Mouse (Mus musculus): ENCODE data around the gene Plk5. TPM values are rescaled to one million over a fixed set of nuclear protein-coding genes. Genes with fewer than 3 reads are reported as not detected.

The Plk5 gene
- polyA plus RNA-seq, 1 experiment from 2014 or later = 11.0 TPM

- ATAC-seq = peak; percentile 53; the same call in 1 of the 2 replicates
- Histone ChIP-seq H3K36me3 (ENCODE audit: control insufficient read depth, insufficient read depth, low read length) (no peaks in the 10 kb centered on the region), H3K9ac (ENCODE audit: low read depth, low read length) (no peak overlapping the region), H3K9me3 (replicated peaks; ENCODE audit: control insufficient read depth, low read length, poor library complexity, severe bottlenecking) (no peaks in the 10 kb centered on the region), H3K4me1 (ENCODE audit: control insufficient read depth, insufficient read depth, low read length) (peaks cover 2% of the 10 kb centered on the region; the same call in 1 of the 2 replicates), H3K4me2 (ENCODE audit: low read length) (no peak overlapping the region), H3K27ac (ENCODE audit: low read length) (no peak overlapping the region), H3K27me3 (ENCODE audit: control insufficient read depth, insufficient read depth, low read depth, low read length) (peaks cover under 1% of the 10 kb centered on the region), H3K4me3 (ENCODE audit: low read depth, low read length) (no peak overlapping the region)
- 25% methylated on average over 6 of the region's 6 CpGs for WGBS
Measured at GRCm38 (mm10) chr10:80363734-80364133, 7.5 kb downstream of the Plk5 start.

DNA sequence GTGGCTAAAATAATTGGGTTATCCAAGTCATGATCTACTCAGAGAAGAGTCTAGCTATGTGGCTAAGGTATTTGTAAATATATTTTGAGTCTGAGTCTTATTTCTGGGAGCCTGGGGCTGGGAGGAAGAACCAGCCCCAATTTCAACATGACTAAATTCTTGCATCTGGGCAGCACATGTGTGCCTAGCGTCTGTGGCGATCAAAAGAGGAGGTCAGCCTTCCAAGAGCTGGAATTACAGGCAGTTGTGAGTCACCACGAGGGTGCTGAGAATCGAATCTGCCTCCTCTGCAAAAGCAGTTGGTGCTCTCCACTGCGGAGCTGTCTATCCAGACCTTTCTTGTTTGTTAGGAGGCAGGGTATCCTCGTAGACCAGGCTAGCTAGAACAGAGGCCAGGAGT lies 9.5 kb downstream of the Plk5 start:
- no peaks in the 10 kb centered on the region for H3K9me3 ChIP-seq (replicated peaks; ENCODE audit: control insufficient read depth, low read length, poor library complexity, severe bottlenecking)
- H3K4me1 ChIP-seq (ENCODE audit: control insufficient read depth, insufficient read depth, low read length) = peaks cover 2% of the 10 kb centered on the region; the same call in 1 of the 2 replicates
- H3K9ac ChIP-seq (ENCODE audit: low read depth, low read length) = no peak overlapping the region
- H3K27me3 ChIP-seq (ENCODE audit: control insufficient read depth, insufficient read depth, low read depth, low read length) = no peaks in the 10 kb centered on the region; the same call in 1 of the 2 replicates
- no peaks in the 10 kb centered on the region for H3K36me3 ChIP-seq (ENCODE audit: control insufficient read depth, insufficient read depth, low read length)
- H3K27ac ChIP-seq (ENCODE audit: low read length) = no peak overlapping the region
- no peak overlapping the region for H3K4me2 ChIP-seq (ENCODE audit: low read length)
- WGBS = 72% methylated on average over 6 of the region's 6 CpGs
- no peak for ATAC-seq
- H3K4me3 ChIP-seq (ENCODE audit: low read depth, low read length) = no peak overlapping the region

- 57% methylated on average over 5 of the region's 5 CpGs for WGBS
- H3K36me3 ChIP-seq (ENCODE audit: control insufficient read depth, insufficient read depth, low read length) = no peaks in the 10 kb centered on the region
- H3K9ac ChIP-seq (ENCODE audit: low read depth, low read length) = no peak overlapping the region
- no peak overlapping the region for H3K27ac ChIP-seq (ENCODE audit: low read length)
- peaks cover 12% of the 10 kb centered on the region for H3K4me1 ChIP-seq (ENCODE audit: control insufficient read depth, insufficient read depth, low read length)
- no peak overlapping the region for H3K4me3 ChIP-seq (ENCODE audit: low read depth, low read length)
- H3K27me3 ChIP-seq (ENCODE audit: control insufficient read depth, insufficient read depth, low read depth, low read length) = no peaks in the 10 kb centered on the region; the same call in 1 of the 2 replicates
- H3K4me2 ChIP-seq (ENCODE audit: low read length) = no peak overlapping the region
- H3K9me3 ChIP-seq (replicated peaks; ENCODE audit: control insufficient read depth, low read length, poor library complexity, severe bottlenecking) = no peaks in the 10 kb centered on the region
- ATAC-seq = no peak
Measured at GRCm38 (mm10) chr10:80367954-80368353, 11.7 kb downstream of the Plk5 start.

GRCm38 (mm10) chr10:80368392-80368791 lies 12.1 kb downstream of the Plk5 start:
- H3K9ac ChIP-seq (ENCODE audit: low read depth, low read length) = no peak overlapping the region
- H3K4me1 ChIP-seq (ENCODE audit: control insufficient read depth, insufficient read depth, low read length) = peaks cover 12% of the 10 kb centered on the region
- H3K27me3 ChIP-seq (ENCODE audit: control insufficient read depth, insufficient read depth, low read depth, low read length) = no peaks in the 10 kb centered on the region; the same call in 1 of the 2 replicates
- no peak for ATAC-seq
- H3K36me3 ChIP-seq (ENCODE audit: control insufficient read depth, insufficient read depth, low read length) = no peaks in the 10 kb centered on the region
- no peaks in the 10 kb centered on the region for H3K9me3 ChIP-seq (replicated peaks; ENCODE audit: control insufficient read depth, low read length, poor library complexity, severe bottlenecking)
- no peak overlapping the region for H3K27ac ChIP-seq (ENCODE audit: low read length)
- no peak overlapping the region for H3K4me2 ChIP-seq (ENCODE audit: low read length)
- WGBS = 89% methylated on average over 6 of the region's 6 CpGs
- no peak overlapping the region for H3K4me3 ChIP-seq (ENCODE audit: low read depth, low read length)

- 82% methylated on average over 21 of the region's 21 CpGs for WGBS
- no peak overlapping the region for H3K4me2 ChIP-seq (ENCODE audit: low read length)
- no peak overlapping the region for H3K27ac ChIP-seq (ENCODE audit: low read length)
- no peak for ATAC-seq
- H3K9ac ChIP-seq (ENCODE audit: low read depth, low read length) = no peak overlapping the region
- H3K27me3 ChIP-seq (ENCODE audit: control insufficient read depth, insufficient read depth, low read depth, low read length) = no peaks in the 10 kb centered on the region
- no peaks in the 10 kb centered on the region for H3K9me3 ChIP-seq (replicated peaks; ENCODE audit: control insufficient read depth, low read length, poor library complexity, severe bottlenecking)
- no peak overlapping the region for H3K4me3 ChIP-seq (ENCODE audit: low read depth, low read length)
- H3K4me1 ChIP-seq (ENCODE audit: control insufficient read depth, insufficient read depth, low read length) = peaks cover 9% of the 10 kb centered on the region
- no peaks in the 10 kb centered on the region for H3K36me3 ChIP-seq (ENCODE audit: control insufficient read depth, insufficient read depth, low read length)
Measured at GRCm38 (mm10) chr10:80369995-80370747, 13.9 kb downstream of the Plk5 start.

DNA sequence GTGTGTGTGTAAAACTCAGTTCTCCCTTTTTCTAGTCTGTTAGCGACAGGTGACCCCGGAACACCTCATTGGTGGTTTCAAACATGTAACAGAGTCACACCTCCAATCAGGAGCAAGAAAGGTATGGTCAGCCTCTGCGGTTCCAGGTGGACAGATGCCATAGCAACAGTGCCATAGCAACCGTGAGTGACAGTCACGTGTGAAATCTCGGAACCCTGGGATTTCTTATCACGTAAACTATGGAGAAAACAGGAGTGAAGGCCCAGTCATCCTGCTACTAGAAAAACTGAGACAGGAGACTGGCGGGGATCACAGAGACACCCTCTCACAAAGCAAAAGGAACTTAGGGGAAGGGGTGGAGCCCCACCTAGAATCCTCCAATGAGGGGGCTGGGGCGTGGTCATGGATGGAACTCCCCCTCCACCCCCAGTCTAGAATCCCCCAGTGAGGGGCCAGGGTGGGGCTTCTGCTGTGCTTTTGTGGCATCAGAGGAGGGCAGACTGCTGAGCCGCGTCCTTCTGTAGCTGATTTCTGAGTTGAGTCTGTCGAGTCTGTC lies 15.2 kb downstream of the Plk5 start:
- peak overlapping the region; percentile 48; the same call in 1 of the 2 replicates for H3K9ac ChIP-seq (ENCODE audit: low read depth, low read length)
- H3K4me3 ChIP-seq (ENCODE audit: low read depth, low read length) = peak overlapping the region; percentile 30
- H3K9me3 ChIP-seq (replicated peaks; ENCODE audit: control insufficient read depth, low read length, poor library complexity, severe bottlenecking) = no peaks in the 10 kb centered on the region
- H3K27me3 ChIP-seq (ENCODE audit: control insufficient read depth, insufficient read depth, low read depth, low read length) = no peaks in the 10 kb centered on the region
- H3K36me3 ChIP-seq (ENCODE audit: control insufficient read depth, insufficient read depth, low read length) = no peaks in the 10 kb centered on the region
- 3% methylated on average over 12 of the region's 12 CpGs for WGBS
- peak overlapping the region; percentile 68 for H3K27ac ChIP-seq (ENCODE audit: low read length)
- peak overlapping the region; percentile 50 for H3K4me2 ChIP-seq (ENCODE audit: low read length)
- peaks cover 9% of the 10 kb centered on the region for H3K4me1 ChIP-seq (ENCODE audit: control insufficient read depth, insufficient read depth, low read length)
- peak; percentile 88 for ATAC-seq

DNA sequence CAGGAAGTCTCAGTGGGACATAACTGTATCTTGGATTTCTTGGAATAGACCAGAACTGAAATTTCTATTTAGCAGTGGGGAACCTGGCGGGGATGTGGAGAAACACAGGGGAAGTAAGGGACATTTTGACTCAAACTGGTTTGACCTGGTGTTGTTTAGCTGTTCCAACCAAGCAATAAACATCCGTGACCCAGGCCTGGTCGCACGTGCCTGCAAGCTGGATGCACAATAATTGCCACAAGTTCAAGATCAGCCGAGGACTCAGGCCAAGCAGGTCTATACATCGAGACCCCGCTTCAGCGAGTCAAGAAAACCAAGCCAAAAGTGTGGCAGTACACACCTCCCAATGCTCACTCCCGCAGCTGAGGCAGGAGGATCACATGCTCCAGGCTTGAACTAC lies 15.7 kb downstream of the Plk5 start:
- ATAC-seq = peak; percentile 1; the same call in 1 of the 2 replicates

DNA sequence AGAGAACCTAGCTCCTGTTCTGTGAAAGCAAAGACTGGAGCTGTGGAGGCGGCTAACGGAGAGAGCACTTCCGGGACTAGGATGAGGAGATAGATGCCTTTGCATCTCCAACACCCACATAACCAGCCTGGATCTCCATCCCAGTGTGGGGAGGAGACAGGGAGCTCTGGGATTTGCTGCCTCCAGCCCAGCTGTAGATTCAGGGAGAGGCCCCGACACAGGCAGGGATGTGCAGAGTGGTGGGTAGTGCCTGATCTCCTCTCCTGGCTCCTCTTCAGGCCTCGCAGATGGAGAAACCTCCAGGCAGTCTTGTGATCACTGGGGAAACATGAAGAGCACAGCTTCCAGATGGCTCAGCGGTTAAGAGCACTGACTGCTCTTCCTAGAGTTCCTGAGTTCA lies 16.4 kb downstream of the Plk5 start:
- no peaks in the 10 kb centered on the region for H3K27me3 ChIP-seq (ENCODE audit: control insufficient read depth, insufficient read depth, low read depth, low read length)
- peaks cover 9% of the 10 kb centered on the region for H3K4me1 ChIP-seq (ENCODE audit: control insufficient read depth, insufficient read depth, low read length)
- H3K36me3 ChIP-seq (ENCODE audit: control insufficient read depth, insufficient read depth, low read length) = no peaks in the 10 kb centered on the region
- H3K4me3 ChIP-seq (ENCODE audit: low read depth, low read length) = no peak overlapping the region
- no peak for ATAC-seq
- 87% methylated on average over 6 of the region's 6 CpGs for WGBS
- no peak overlapping the region for H3K27ac ChIP-seq (ENCODE audit: low read length)
- no peaks in the 10 kb centered on the region for H3K9me3 ChIP-seq (replicated peaks; ENCODE audit: control insufficient read depth, low read length, poor library complexity, severe bottlenecking)
- H3K9ac ChIP-seq (ENCODE audit: low read depth, low read length) = no peak overlapping the region
- H3K4me2 ChIP-seq (ENCODE audit: low read length) = no peak overlapping the region

More for the DNA sequence above, 15.7 kb downstream of the Plk5 start:
- Histone ChIP-seq H3K4me1 (ENCODE audit: control insufficient read depth, insufficient read depth, low read length) (peaks cover 9% of the 10 kb centered on the region), H3K36me3 (ENCODE audit: control insufficient read depth, insufficient read depth, low read length) (no peaks in the 10 kb centered on the region), H3K9ac (ENCODE audit: low read depth, low read length) (peak overlapping the region; percentile 48; the same call in 1 of the 2 replicates), H3K27me3 (ENCODE audit: control insufficient read depth, insufficient read depth, low read depth, low read length) (no peaks in the 10 kb centered on the region), H3K4me2 (ENCODE audit: low read length) (peak overlapping the region; percentile 50), H3K9me3 (replicated peaks; ENCODE audit: control insufficient read depth, low read length, poor library complexity, severe bottlenecking) (no peaks in the 10 kb centered on the region), H3K27ac (ENCODE audit: low read length) (peak overlapping the region; percentile 68), H3K4me3 (ENCODE audit: low read depth, low read length) (peak overlapping the region; percentile 30)
- 54% methylated on average over 9 of the region's 9 CpGs for WGBS

- WGBS = 15% methylated on average over 6 of the region's 6 CpGs
- H3K27me3 ChIP-seq (ENCODE audit: control insufficient read depth, insufficient read depth, low read depth, low read length) = no peaks in the 10 kb centered on the region
Measured at GRCm38 (mm10) chr10:80374063-80374462, 17.8 kb downstream of the Plk5 start.

More at GRCm38 (mm10) chr10:80374063-80374462, 17.8 kb downstream of the Plk5 start:
- Histone ChIP-seq H3K9ac (ENCODE audit: low read depth, low read length) (no peak overlapping the region), H3K27ac (ENCODE audit: low read length) (no peak overlapping the region), H3K36me3 (ENCODE audit: control insufficient read depth, insufficient read depth, low read length) (no peaks in the 10 kb centered on the region), H3K4me1 (ENCODE audit: control insufficient read depth, insufficient read depth, low read length) (peaks cover 9% of the 10 kb centered on the region), H3K4me2 (ENCODE audit: low read length) (no peak overlapping the region), H3K4me3 (ENCODE audit: low read depth, low read length) (no peak overlapping the region), H3K9me3 (replicated peaks; ENCODE audit: control insufficient read depth, low read length, poor library complexity, severe bottlenecking) (no peaks in the 10 kb centered on the region)
- no peak for ATAC-seq
